Mouse (Mus musculus): ENCODE results near the gene Snapc3. TPM values are rescaled to one million over a fixed set of nuclear protein-coding genes. Genes with fewer than 3 reads are reported as not detected.
A peak's percentile ranks its signal among the peaks of the same experiment; 100 is the strongest.

The Snapc3 gene
- 33.6 and 37.9 TPM in 2 replicates for polyA plus RNA-seq (2015; fragmentation: Nextera tagmentation; extraction: Ambion mirVana)

DNA sequence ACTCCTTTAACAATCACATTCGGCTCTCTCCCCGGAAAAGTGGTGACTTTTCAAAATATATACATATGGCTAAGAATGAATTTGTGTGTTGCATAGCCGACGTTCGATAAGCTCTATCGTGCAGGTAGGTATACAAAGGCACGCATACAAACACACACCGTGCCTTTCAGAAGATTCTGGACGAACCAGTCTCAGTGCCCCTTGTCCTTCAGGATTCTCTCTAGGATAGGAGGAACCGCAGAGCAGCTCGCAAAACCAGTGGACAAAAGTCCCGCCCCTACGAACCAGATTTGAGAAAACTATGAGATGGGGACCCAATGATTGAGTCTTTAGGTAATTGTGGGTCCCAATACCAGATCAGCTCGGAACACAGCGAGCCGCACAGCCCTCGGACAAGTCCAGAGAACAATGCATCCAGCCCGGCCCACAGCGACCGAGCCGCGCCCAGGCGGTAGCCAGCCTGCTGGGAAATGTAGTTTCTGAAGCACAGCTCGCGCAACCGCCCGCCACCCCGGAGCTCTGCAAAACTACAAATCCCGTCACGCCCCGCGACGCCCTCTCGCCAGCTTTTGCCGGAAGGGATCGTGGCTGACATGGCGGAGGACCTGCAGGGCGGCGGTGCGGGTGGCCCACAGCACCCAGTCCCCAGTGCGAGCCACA lies at the start of gene Snapc3:
Snapc3 (plus strand) TSS at position 565 of the 660 bp plus-strand sequence.
- peak within 1 kb of the TSS; percentile 70 for H3K27ac ChIP-seq
- H3K27me3 ChIP-seq (replicated peaks), result no peaks in the 10 kb centered on the region
- H3K4me3 ChIP-seq (replicated peaks), result peak within 1 kb of the TSS; percentile 98
- H3K4me1 ChIP-seq, result no peaks in the 10 kb centered on the region
- under 1% methylated on average over 41 of the region's 41 CpGs for WGBS
- H3K9ac ChIP-seq, result peak within 1 kb of the TSS; percentile 93
- H3K36me3 ChIP-seq, result no peaks in the 10 kb centered on the region
- H3K4me2 ChIP-seq, result peak within 1 kb of the TSS; percentile 54
- no peaks in the 10 kb centered on the region for H3K9me3 ChIP-seq
- ATAC-seq (ENCODE audit: insufficient read depth, low FRiP score, low read depth), result peak; percentile 100

DNA sequence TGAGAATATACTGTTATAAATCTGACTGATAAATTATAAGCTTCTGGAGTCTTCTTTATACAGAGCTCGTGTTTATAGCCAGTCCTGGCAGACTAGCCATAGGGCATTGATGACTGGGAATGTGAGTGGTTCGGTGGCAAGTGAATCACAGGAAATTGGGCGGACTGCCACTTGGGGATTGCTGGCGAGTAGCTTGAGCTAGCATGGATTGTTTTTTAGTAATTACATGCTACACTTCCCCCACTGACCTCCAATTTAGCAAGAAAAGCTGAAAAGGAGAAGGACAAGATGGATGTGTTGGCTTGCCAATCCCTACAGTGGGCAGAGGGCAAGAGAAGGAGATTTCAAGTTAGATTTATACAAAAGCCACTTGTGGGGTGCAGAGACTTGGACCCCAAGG lies 44.1 kb upstream of the Snapc3 start:
- no peak overlapping the region for H3K4me2 ChIP-seq
- no peak overlapping the region for H3K9ac ChIP-seq
- H3K36me3 ChIP-seq, result no peaks in the 10 kb centered on the region
- WGBS, result 71% methylated on average over 4 of the region's 4 CpGs
- no peaks in the 10 kb centered on the region for H3K9me3 ChIP-seq
- H3K4me1 ChIP-seq, result no peaks in the 10 kb centered on the region
- ATAC-seq (ENCODE audit: insufficient read depth, low FRiP score, low read depth), result no peak
- no peak overlapping the region for H3K27ac ChIP-seq
- H3K4me3 ChIP-seq (replicated peaks), result no peak overlapping the region
- no peaks in the 10 kb centered on the region for H3K27me3 ChIP-seq (replicated peaks)

GRCm38 (mm10) chr4:83375650-83376049 lies 41.9 kb upstream of the Snapc3 start:
- H3K9ac ChIP-seq, result no peak overlapping the region
- ATAC-seq (ENCODE audit: insufficient read depth, low FRiP score, low read depth), result no peak
- no peak overlapping the region for H3K27ac ChIP-seq
- no peak overlapping the region for H3K4me3 ChIP-seq (replicated peaks)
- no peaks in the 10 kb centered on the region for H3K9me3 ChIP-seq
- no peak overlapping the region for H3K4me2 ChIP-seq
- no peaks in the 10 kb centered on the region for H3K36me3 ChIP-seq
- no peaks in the 10 kb centered on the region for H3K4me1 ChIP-seq
- no peaks in the 10 kb centered on the region for H3K27me3 ChIP-seq (replicated peaks)
- WGBS, result 76% methylated on average over 6 of the region's 6 CpGs

- no peak for ATAC-seq (ENCODE audit: insufficient read depth, low FRiP score, low read depth)
- H3K36me3 ChIP-seq, result no peaks in the 10 kb centered on the region
- H3K4me3 ChIP-seq (replicated peaks), result no peak overlapping the region
- H3K27me3 ChIP-seq (replicated peaks), result no peaks in the 10 kb centered on the region
- H3K27ac ChIP-seq, result no peak overlapping the region
- H3K9ac ChIP-seq, result no peak overlapping the region
- 64% methylated on average over 7 of the region's 7 CpGs for WGBS
- no peaks in the 10 kb centered on the region for H3K4me1 ChIP-seq
- H3K9me3 ChIP-seq, result no peaks in the 10 kb centered on the region
- H3K4me2 ChIP-seq, result no peak overlapping the region
These were observed 41.0 kb upstream of the Snapc3 start for GRCm38 (mm10) chr4:83376461-83377015.

- no peak for ATAC-seq (ENCODE audit: insufficient read depth, low FRiP score, low read depth)
- Histone ChIP-seq H3K9me3 (no peaks in the 10 kb centered on the region), H3K27me3 (replicated peaks) (no peaks in the 10 kb centered on the region), H3K27ac (no peak overlapping the region), H3K9ac (no peak overlapping the region), H3K36me3 (no peaks in the 10 kb centered on the region), H3K4me1 (no peaks in the 10 kb centered on the region), H3K4me3 (replicated peaks) (no peak overlapping the region), H3K4me2 (no peak overlapping the region)
These were observed 38.5 kb upstream of the Snapc3 start for GRCm38 (mm10) chr4:83379036-83379435.

GRCm38 (mm10) chr4:83379746-83380145 lies 37.8 kb upstream of the Snapc3 start:
- Histone ChIP-seq H3K27ac (no peak overlapping the region), H3K36me3 (no peaks in the 10 kb centered on the region)
- WGBS, result 88% methylated on average over 6 of the region's 6 CpGs

DNA sequence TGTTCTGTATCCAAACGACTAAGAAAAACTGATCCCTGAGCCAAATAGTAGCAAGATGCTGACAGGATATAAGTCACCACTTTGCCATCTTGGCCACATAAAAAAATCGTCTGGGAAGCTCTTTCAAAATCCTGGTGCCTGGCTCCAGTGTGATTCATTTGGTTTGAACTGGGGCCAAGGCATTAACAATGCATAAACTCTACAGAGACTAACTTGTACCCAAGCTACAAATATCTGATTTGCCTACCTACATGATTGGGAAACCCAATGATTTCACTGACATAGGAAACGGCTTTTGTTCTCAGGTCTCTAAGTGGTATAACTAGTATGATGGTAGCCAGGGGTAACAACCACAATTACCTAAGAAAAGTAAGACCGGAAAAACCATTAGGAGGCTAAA lies 37.3 kb upstream of the Snapc3 start:
- Histone ChIP-seq H3K27ac (no peak overlapping the region), H3K36me3 (no peaks in the 10 kb centered on the region), H3K4me2 (no peak overlapping the region), H3K9ac (no peak overlapping the region), H3K4me3 (replicated peaks) (no peak overlapping the region), H3K27me3 (replicated peaks) (no peaks in the 10 kb centered on the region), H3K9me3 (no peaks in the 10 kb centered on the region), H3K4me1 (no peaks in the 10 kb centered on the region)
- WGBS, result 73% methylated on average over 4 of the region's 4 CpGs
- no peak for ATAC-seq (ENCODE audit: insufficient read depth, low FRiP score, low read depth)

More at GRCm38 (mm10) chr4:83379746-83380145, 37.8 kb upstream of the Snapc3 start:
- Histone ChIP-seq H3K4me1 (no peaks in the 10 kb centered on the region), H3K9ac (no peak overlapping the region), H3K4me3 (replicated peaks) (no peak overlapping the region), H3K4me2 (no peak overlapping the region), H3K9me3 (no peaks in the 10 kb centered on the region), H3K27me3 (replicated peaks) (no peaks in the 10 kb centered on the region)
- ATAC-seq (ENCODE audit: insufficient read depth, low FRiP score, low read depth), result no peak

DNA sequence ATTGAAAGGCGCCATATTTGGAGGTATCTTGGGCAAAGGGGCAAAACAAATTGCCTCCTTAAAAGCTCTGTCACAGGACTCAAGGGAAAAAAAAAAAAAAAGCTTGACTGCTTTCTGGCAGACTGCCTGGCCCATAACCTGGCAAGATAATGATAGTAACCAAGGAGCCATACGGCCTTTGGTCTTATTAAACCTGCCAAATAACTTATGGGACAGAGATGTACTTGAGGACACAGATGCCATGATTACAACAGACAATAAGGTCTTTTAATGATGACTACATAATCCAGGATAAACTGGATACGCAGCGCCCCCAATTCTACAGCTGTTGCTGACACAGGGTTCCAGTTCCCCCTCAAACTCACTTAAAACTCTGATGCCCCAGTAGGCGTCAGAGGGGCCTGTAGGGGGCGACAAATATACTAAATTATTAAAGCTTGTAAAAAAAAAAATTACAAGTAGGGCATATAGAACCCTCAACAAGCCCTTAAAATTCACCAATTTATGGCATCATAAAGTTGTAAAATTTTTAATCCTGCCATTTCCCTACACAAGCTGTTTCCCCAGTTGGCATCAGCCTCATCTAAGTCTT lies 33.5 kb upstream of the Snapc3 start:
- Histone ChIP-seq H3K36me3 (no peaks in the 10 kb centered on the region), H3K9me3 (no peaks in the 10 kb centered on the region), H3K27ac (no peak overlapping the region), H3K27me3 (replicated peaks) (no peaks in the 10 kb centered on the region), H3K4me2 (no peak overlapping the region), H3K4me3 (replicated peaks) (no peak overlapping the region), H3K9ac (no peak overlapping the region), H3K4me1 (no peaks in the 10 kb centered on the region)
- 56% methylated on average over 6 of the region's 6 CpGs for WGBS
- ATAC-seq (ENCODE audit: insufficient read depth, low FRiP score, low read depth), result no peak

DNA sequence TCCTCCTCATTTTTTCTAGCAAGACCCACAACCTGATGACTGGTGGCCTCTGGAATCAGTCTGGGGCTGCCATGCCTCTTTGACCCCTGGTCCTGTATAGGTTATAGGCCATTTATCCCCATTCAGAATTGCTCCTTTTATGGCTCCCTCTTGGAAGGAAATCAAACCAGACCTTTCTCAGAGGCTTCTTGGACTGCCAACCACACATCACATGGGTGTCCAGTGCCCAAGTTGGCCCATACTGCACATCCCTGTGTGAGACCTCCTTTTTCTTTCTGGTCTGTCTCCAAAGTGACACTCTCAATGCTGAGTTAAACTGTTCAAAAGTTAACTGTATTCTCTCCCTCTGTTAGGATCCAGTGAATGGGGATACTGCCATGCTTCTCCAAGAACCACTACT lies 32.4 kb upstream of the Snapc3 start:
- H3K4me1 ChIP-seq, result no peaks in the 10 kb centered on the region
- H3K9me3 ChIP-seq, result no peaks in the 10 kb centered on the region
- no peaks in the 10 kb centered on the region for H3K36me3 ChIP-seq
- H3K4me2 ChIP-seq, result no peak overlapping the region
- no peaks in the 10 kb centered on the region for H3K27me3 ChIP-seq (replicated peaks)
- ATAC-seq (ENCODE audit: insufficient read depth, low FRiP score, low read depth), result no peak
- H3K27ac ChIP-seq, result no peak overlapping the region
- no peak overlapping the region for H3K4me3 ChIP-seq (replicated peaks)
- H3K9ac ChIP-seq, result no peak overlapping the region

GRCm38 (mm10) chr4:83390551-83390950 lies 27.0 kb upstream of the Snapc3 start:
- Histone ChIP-seq H3K36me3 (no peaks in the 10 kb centered on the region), H3K27me3 (replicated peaks) (no peaks in the 10 kb centered on the region), H3K27ac (no peak overlapping the region), H3K4me2 (no peak overlapping the region), H3K4me3 (replicated peaks) (no peak overlapping the region), H3K4me1 (no peaks in the 10 kb centered on the region), H3K9ac (no peak overlapping the region), H3K9me3 (no peaks in the 10 kb centered on the region)
- ATAC-seq (ENCODE audit: insufficient read depth, low FRiP score, low read depth), result no peak
- WGBS, result 36% methylated on average over 2 of the region's 2 CpGs

DNA sequence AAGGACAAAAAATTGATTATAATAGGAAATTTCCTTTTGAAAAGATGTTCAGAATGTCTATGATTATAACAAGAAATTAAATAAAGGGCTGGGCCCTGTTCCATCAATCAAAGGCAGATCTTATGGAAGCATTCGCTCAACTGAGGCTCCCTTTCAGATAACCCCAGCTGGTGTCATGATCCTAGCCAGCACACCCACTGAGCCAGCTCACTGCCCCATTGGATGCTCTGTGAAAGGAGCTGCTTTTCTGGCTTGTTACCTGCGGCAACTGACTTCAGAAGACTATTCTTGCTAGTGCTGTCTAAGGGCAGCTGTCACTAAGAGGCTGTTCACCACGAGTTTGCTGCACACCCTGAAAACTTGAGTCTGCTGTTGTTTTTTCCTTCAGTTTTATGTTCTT lies 25.6 kb upstream of the Snapc3 start:
- H3K4me1 ChIP-seq, result no peaks in the 10 kb centered on the region

GRCm38 (mm10) chr4:83393733-83394132 lies 23.8 kb upstream of the Snapc3 start:
- H3K27me3 ChIP-seq (replicated peaks), result no peaks in the 10 kb centered on the region
- no peaks in the 10 kb centered on the region for H3K9me3 ChIP-seq
- no peak overlapping the region for H3K4me3 ChIP-seq (replicated peaks)
- H3K9ac ChIP-seq, result no peak overlapping the region
- WGBS, result 88% methylated on average over 1 of the region's 1 CpGs
- H3K4me1 ChIP-seq, result no peaks in the 10 kb centered on the region
- no peak overlapping the region for H3K4me2 ChIP-seq
- H3K36me3 ChIP-seq, result no peaks in the 10 kb centered on the region
- H3K27ac ChIP-seq, result no peak overlapping the region
- ATAC-seq (ENCODE audit: insufficient read depth, low FRiP score, low read depth), result no peak

More for the DNA sequence above, 25.6 kb upstream of the Snapc3 start:
- ATAC-seq (ENCODE audit: insufficient read depth, low FRiP score, low read depth), result no peak
- Histone ChIP-seq H3K36me3 (no peaks in the 10 kb centered on the region), H3K4me3 (replicated peaks) (no peak overlapping the region), H3K4me2 (no peak overlapping the region), H3K9me3 (no peaks in the 10 kb centered on the region), H3K27me3 (replicated peaks) (no peaks in the 10 kb centered on the region), H3K9ac (no peak overlapping the region), H3K27ac (no peak overlapping the region)
- 35% methylated on average over 3 of the region's 3 CpGs for WGBS
